Mouse (Mus musculus) ZHBTc4 (cell line): Measurements from ENCODE around the gene Lrp8.

Source experiments
- DNase-seq: peaks from one replicate; pipeline ENCODE4 v3.0.0-alpha.2; 2011; ENCODE audit warnings: low read depth, low spot score

The Lrp8 gene

GRCm38 (mm10) chr4:107921152-107921695, 119.2 kb downstream of the Lrp8 start:
- no peak for DNase-seq

GRCm38 (mm10) chr4:107921952-107922351, 119.9 kb downstream of the Lrp8 start:
- DNase-seq = no peak

GRCm38 (mm10) chr4:107923145-107923802, 121.2 kb downstream of the Lrp8 start, which contains the start of gene Cpt2:
TSS of gene Cpt2 (minus strand) at chr4:107923610.
- DNase-seq = peak; percentile 95

GRCm38 (mm10) chr4:107923803-107924194, 121.7 kb downstream of the Lrp8 start:
- no peak for DNase-seq
